Mouse (Mus musculus) MEL (cell line): Measurements from ENCODE around the gene Nop58. TPM values are rescaled to one million over a fixed set of nuclear protein-coding genes. Genes with fewer than 3 reads are reported as not detected.
A peak's percentile ranks its signal among the peaks of the same experiment; 100 is the strongest.
"Not testable (repeated sequence)": the region's sequence is repeated elsewhere in the genome, so short reads cannot be mapped to it uniquely, and the experiment has no call there.

Experiments used
- DNase-seq: peaks from one replicate; pipeline ENCODE4 v3.0.0; 2011; ENCODE audit warnings: low read depth, low spot score
- H3K27ac ChIP-seq: 2 replicates; pipeline ENCODE4 v1.5.1; 2012; ENCODE audit warnings: low read depth, mild to moderate bottlenecking, control low read depth, low read length, moderate library complexity; ENCODE audit not compliant: control insufficient read depth
- H3K27me3 ChIP-seq, 2 experiments: fragments of 150-350 bp in 1 of 2; sonication (generic) in 1 of 2; 2 replicates each; pipeline ENCODE4 v1.6.1; 2012; ENCODE audit warnings: low read length in 2 of 2, mild to moderate bottlenecking in 2 of 2, improper control_type of control experiment in 1 of 2, moderate library complexity in 1 of 2; ENCODE audit not compliant: insufficient read depth in 2 of 2, control insufficient read depth in 1 of 2
- H3K36me3 ChIP-seq, 2 experiments: 2 replicates each; pipeline ENCODE4 v1.6.1; 2012 to 2014; ENCODE audit warnings: low read length in 2 of 2, improper control_type of control experiment in 1 of 2, inconsistent platforms in 1 of 2, mild to moderate bottlenecking in 1 of 2; ENCODE audit not compliant: insufficient read depth in 2 of 2, control insufficient read depth in 1 of 2
- H3K4me1 ChIP-seq, 2 experiments: fragments of 150-350 bp in 1 of 2; sonication (generic) in 1 of 2; 2 replicates each; pipeline ENCODE4 v1.6.1; 2012; ENCODE audit warnings: low read length in 2 of 2, improper control_type of control experiment in 1 of 2, mild to moderate bottlenecking in 1 of 2; ENCODE audit not compliant: insufficient read depth in 2 of 2, control insufficient read depth in 1 of 2
- H3K4me3 ChIP-seq, 2 experiments: fragments of 150-350 bp in 1 of 2; sonication (generic) in 1 of 2; 2 replicates each; pipeline ENCODE4 v1.5.1; 2012; ENCODE audit warnings: low read depth in 2 of 2, low read length in 2 of 2, mild to moderate bottlenecking in 2 of 2, moderate library complexity in 2 of 2, control low read depth in 1 of 2, improper control_type of control experiment in 1 of 2; ENCODE audit not compliant: control insufficient read depth in 1 of 2, insufficient read depth in 1 of 2
- H3K79me2 ChIP-seq: 2 replicates; pipeline ENCODE4 v1.6.1; 2012; ENCODE audit warnings: mild to moderate bottlenecking, low read length, moderate library complexity; ENCODE audit not compliant: control insufficient read depth, poor library complexity, insufficient read depth
- H3K9ac ChIP-seq: 2 replicates; pipeline ENCODE4 v1.6.1; 2012; ENCODE audit warnings: low read depth, mild to moderate bottlenecking, control low read depth, low read length, moderate library complexity; ENCODE audit not compliant: control insufficient read depth, poor library complexity, severe bottlenecking
- H3K9me3 ChIP-seq: fragments of 150-350 bp; sonication (generic); replicated peaks from 2 replicates; pipeline ENCODE4 v1.6.1; 2012; ENCODE audit warnings: mild to moderate bottlenecking, low read length, improper control_type of control experiment, moderate library complexity; ENCODE audit not compliant: insufficient read depth
- BHLHE40 ChIP-seq: IDR thresholded peaks from 2 replicates; pipeline ENCODE4 v1.6.1; 2012; ENCODE audit warnings: low read depth, mild to moderate bottlenecking, inconsistent platforms, low read length, improper control_type of control experiment, borderline replicate concordance
- EP300 ChIP-seq, 2 experiments: IDR thresholded peaks; 2 replicates each; pipeline ENCODE4 v1.6.1; 2011; ENCODE audit warnings: improper control_type of control experiment in 2 of 2, low read length in 2 of 2, low read depth in 1 of 2, mild to moderate bottlenecking in 1 of 2
- GATA1 ChIP-seq: IDR thresholded peaks from 2 replicates; pipeline ENCODE4 v1.6.1; 2011; ENCODE audit warnings: low read depth, low read length, improper control_type of control experiment
- MAFK ChIP-seq: IDR thresholded peaks from 2 replicates; pipeline ENCODE4 v1.6.1; 2011; ENCODE audit warnings: low read depth, mild to moderate bottlenecking, low read length, improper control_type of control experiment, borderline replicate concordance
- MAX ChIP-seq: IDR thresholded peaks from 2 replicates; pipeline ENCODE4 v1.6.1; 2011; ENCODE audit warnings: low read length, improper control_type of control experiment
- MEF2A ChIP-seq: IDR thresholded peaks from 2 replicates; pipeline ENCODE4 v1.6.1; 2014; ENCODE audit warnings: low read depth, mild to moderate bottlenecking, inconsistent platforms, low read length, improper control_type of control experiment; ENCODE audit not compliant: poor library complexity, insufficient replicate concordance, severe bottlenecking; ENCODE audit errors: extremely low read depth
- RCOR1 ChIP-seq: IDR thresholded peaks from 2 replicates; pipeline ENCODE4 v1.6.1; 2012; ENCODE audit warnings: low read depth, mild to moderate bottlenecking, inconsistent platforms, low read length, improper control_type of control experiment
- TCF12 ChIP-seq: IDR thresholded peaks from 2 replicates; pipeline ENCODE4 v1.6.1; 2014; ENCODE audit warnings: low read depth, mild to moderate bottlenecking, inconsistent platforms, low read length, improper control_type of control experiment, moderate library complexity
- polyA plus RNA-seq, 2 experiments: library from polyadenylated mRNA; stranded (reverse) in 1 of 2; unstranded in 1 of 2; fragments of >175 nt in 1 of 2; fragments of >200 nt in 1 of 2; gene quantifications; 2 replicates each; pipeline versions ENCODE4 v1.2.1 to v1.2.4; 2012; ENCODE audit warnings: low replicate concordance in 2 of 2, low read depth in 1 of 2; ENCODE audit not compliant: insufficient read length in 2 of 2, insufficient read depth in 1 of 2, missing spikeins in 1 of 2
- total RNA-seq: library from RNA; depleted of rRNA; stranded (reverse); fragments of 300-350 nt; gene quantifications from 2 replicates; pipeline ENCODE4 v1.2.3, GENCODE M21; 2012

The Nop58 gene
- total and polyA plus RNA-seq, 3 experiments, result 474 to 1,828 (median 590) TPM

DNA sequence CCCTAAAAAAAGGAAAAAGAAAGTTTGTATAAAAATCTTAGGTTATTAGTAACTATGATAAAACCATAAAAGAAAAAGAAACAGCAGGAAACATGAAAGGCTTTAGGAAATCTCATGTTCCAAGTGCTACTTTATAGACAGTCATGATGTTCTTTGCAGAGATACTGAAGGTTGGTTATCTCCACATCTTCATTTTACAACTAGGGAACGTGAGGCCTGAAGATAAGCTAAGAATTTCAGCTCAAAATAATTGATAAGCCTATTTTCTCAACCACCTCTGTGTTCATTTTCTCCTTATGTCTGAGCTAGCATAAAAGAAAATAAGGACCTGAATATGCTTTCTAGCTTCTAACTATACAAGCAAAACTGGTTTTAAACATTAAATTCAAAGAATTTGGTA lies 42.3 kb upstream of the Nop58 start:
- no peaks in the 10 kb centered on the region for H3K79me2 ChIP-seq
- no peak for DNase-seq

DNA sequence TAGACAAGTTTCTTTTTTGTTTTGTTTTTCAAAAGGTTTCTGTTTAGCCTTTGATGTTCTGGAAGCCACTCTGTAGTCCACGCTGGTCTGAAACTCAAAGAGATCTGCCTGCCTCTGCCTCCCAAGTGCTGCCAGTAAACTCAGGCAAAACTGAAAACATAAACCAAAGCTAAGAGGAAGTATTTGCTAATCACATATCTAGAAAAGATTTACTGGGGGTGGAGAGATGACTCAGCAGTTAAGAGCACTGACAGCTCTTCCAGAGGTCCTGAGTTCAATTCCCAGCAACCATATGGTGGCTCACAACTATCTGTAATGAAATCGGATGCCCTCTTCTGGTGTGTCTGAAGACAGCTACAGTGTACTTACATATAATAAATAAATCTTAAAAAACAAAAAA lies 38.3 kb upstream of the Nop58 start:
- not testable (repeated sequence) for H3K9ac ChIP-seq, H3K4me1 ChIP-seq, H3K27me3 ChIP-seq, H3K4me3 ChIP-seq, H3K9me3 ChIP-seq, H3K79me2 ChIP-seq, DNase-seq, H3K27ac ChIP-seq
- TF ChIP-seq RCOR1, result peak; percentile 91
- H3K36me3 ChIP-seq, result peaks cover 13 to 32% of the 10 kb centered on the region in 2 experiments

More for the DNA sequence above, 42.3 kb upstream of the Nop58 start:
- H3K27me3 ChIP-seq, result no peaks in the 10 kb centered on the region
- TF ChIP-seq TCF12 (peak; percentile 61; the same call in 1 of the 2 replicates), EP300 (IDR thresholded peaks at IDR 0.05; ENCODE audit: low read depth in 1 of 2, low read length in 2 of 2) (peak; percentile 34 to 45; a peak in 1 of 4 replicates), MEF2A (no peak), GATA1 (peak; percentile 70), RCOR1 (0 out of 2 replicates have a peak, but pooled peaks have one; percentile 14), BHLHE40 (peak; percentile 89)
- peaks cover 0 to 7% of the 10 kb centered on the region in 2 experiments; a peak in 2 of 4 replicates for H3K4me1 ChIP-seq
- H3K4me3 ChIP-seq, result no peak overlapping the region
- peaks cover 13 to 22% of the 10 kb centered on the region in 2 experiments for H3K36me3 ChIP-seq
- H3K9ac ChIP-seq, result no peak overlapping the region
- H3K27ac ChIP-seq, result no peak overlapping the region
- no peaks in the 10 kb centered on the region for H3K9me3 ChIP-seq

DNA sequence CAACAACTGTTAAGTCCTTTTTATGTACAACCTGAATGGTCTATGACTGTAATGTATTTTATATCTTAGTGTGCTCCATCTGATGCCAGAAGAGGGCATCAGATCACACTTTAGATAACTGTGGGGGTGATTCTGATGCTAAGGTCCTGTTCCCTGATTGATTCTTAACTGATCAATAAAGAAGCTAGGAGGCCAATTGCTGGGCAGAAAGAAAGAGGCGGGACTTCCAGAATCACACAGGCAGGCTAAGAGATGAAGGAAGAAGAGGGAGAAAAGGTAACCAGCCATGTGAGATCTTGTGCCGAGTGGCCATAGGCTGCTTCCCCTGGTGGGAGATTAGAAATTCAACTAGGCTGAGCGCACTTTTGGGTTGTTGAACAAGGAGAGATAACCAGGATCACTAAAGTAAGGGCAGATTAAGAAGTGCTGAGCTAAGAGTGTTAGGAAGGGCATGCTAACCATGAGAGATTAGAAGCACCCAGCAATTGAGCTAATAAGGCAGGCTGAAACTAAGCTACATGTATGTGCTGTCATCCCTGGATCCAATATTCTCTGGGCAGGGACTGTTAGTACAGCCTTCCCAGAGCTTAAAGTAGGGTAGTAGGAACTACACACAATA lies 33.5 kb upstream of the Nop58 start:
- H3K27ac ChIP-seq, result no peak overlapping the region
- no peaks in the 10 kb centered on the region for H3K27me3 ChIP-seq
- no peak for TF ChIP-seq MAX
- peak; percentile 23; the same call in 1 of the 2 replicates for TF ChIP-seq TCF12
- peak; percentile 51; the same call in 1 of the 2 replicates for TF ChIP-seq MAFK
- no peak overlapping the region for H3K4me3 ChIP-seq
- peaks cover 11 to 19% of the 10 kb centered on the region in 2 experiments for H3K4me1 ChIP-seq
- no peaks in the 10 kb centered on the region; the same call in 1 of the 2 replicates for H3K79me2 ChIP-seq
- peaks cover 19 to 32% of the 10 kb centered on the region in 2 experiments for H3K36me3 ChIP-seq
- DNase-seq, result no peak
- no peaks in the 10 kb centered on the region for H3K9me3 ChIP-seq
- H3K9ac ChIP-seq, result no peak overlapping the region
